ENCODE assay signal across 13 mouse cellular contexts in genomic region chr16:88657426-88657825, GRCm38 (mm10). TPM values are rescaled to one million over a fixed set of nuclear protein-coding genes. Genes with fewer than 3 reads are reported as not detected.
DNase-seq lines count a peak whose midpoint lies in the region; ATAC-seq and TF ChIP-seq lines count a peak whose summit lies in the region.
"Had no signal": no experiment of that assay in that cellular context is flagged by ENCODE, and none has a peak within 500 bp of the region (broad histone marks: within the 10 kb centered on the region; RNA-seq: fewer than 3 reads in every experiment).

No protein-coding gene starts in this region.

- TF ChIP-seq CTCF in heart, postnatal 0 days (IDR thresholded peaks at IDR 0.05; ENCODE audit: low read depth), result peak; percentile 56
- TF ChIP-seq CTCF in brain, embryonic 14.5 days (IDR thresholded peaks at IDR 0.05; ENCODE audit: borderline replicate concordance, extremely low read depth, insufficient read depth, insufficient read length), result peak; percentile 28; the same call in 1 of the 2 replicates

- no peak for TF ChIP-seq EP300 in heart, postnatal 0 days (IDR thresholded peaks at IDR 0.05; ENCODE audit: low read depth)

- H3K9me3 ChIP-seq in heart, postnatal 0 days (replicated peaks; ENCODE audit: control insufficient read depth, low read length), result no peaks in the 10 kb centered on the region
- H3K9me3 ChIP-seq in midbrain, embryonic 12.5 days, result no peaks in the 10 kb centered on the region
- H3K9me3 ChIP-seq in midbrain, embryonic 11.5 days (ENCODE audit: control insufficient read depth, low read length), result no peaks in the 10 kb centered on the region
- H3K9me3 ChIP-seq: limb, embryonic 13.5 days; neural tube, embryonic 12.5 days had no signal

- no peaks in the 10 kb centered on the region for H3K36me3 ChIP-seq in heart, postnatal 0 days (replicated peaks; ENCODE audit: control insufficient read depth, insufficient read depth, low read length)
- no peaks in the 10 kb centered on the region for H3K36me3 ChIP-seq in midbrain, embryonic 12.5 days
- H3K36me3 ChIP-seq in midbrain, embryonic 11.5 days (ENCODE audit: control insufficient read depth, insufficient read depth, low read length), result no peaks in the 10 kb centered on the region
- H3K36me3 ChIP-seq: limb, embryonic 13.5 days; neural tube, embryonic 12.5 days had no signal

- H3K9ac ChIP-seq in heart, postnatal 0 days (replicated peaks; ENCODE audit: low read depth, low read length), result no peak overlapping the region
- H3K9ac ChIP-seq in midbrain, embryonic 12.5 days (replicated peaks), result no peak overlapping the region
- no peak overlapping the region for H3K9ac ChIP-seq in midbrain, embryonic 11.5 days (ENCODE audit: low read length)
- H3K9ac ChIP-seq: limb, embryonic 13.5 days; neural tube, embryonic 12.5 days had no signal

- ATAC-seq in heart, postnatal 0 days (ENCODE audit: insufficient read depth, low read depth), result peak; percentile 24; the same call in 1 of the 2 replicates
- ATAC-seq in midbrain, embryonic 12.5 days (ENCODE audit: low FRiP score, low read depth), result peak; percentile 41; the same call in 1 of the 2 replicates
- ATAC-seq in midbrain, embryonic 11.5 days (ENCODE audit: low FRiP score), result no peak
- ATAC-seq in megakaryocyte-erythroid progenitor cell, adult 5-6 weeks (replicated peaks; ENCODE audit: low FRiP score, low TSS enrichment, poor library complexity, severe bottlenecking), result no peak
- ATAC-seq in erythroid progenitor cell, adult 5-6 weeks (replicated peaks; ENCODE audit: low FRiP score, poor library complexity, severe bottlenecking), result no peak

- TF ChIP-seq POLR2A in brain, embryonic 14.5 days (IDR thresholded peaks at IDR 0.05; ENCODE audit: borderline replicate concordance, extremely low read depth, insufficient read depth, insufficient read length, poor library complexity, severe bottlenecking), result no peak

- no peak overlapping the region for H3K27ac ChIP-seq in heart, postnatal 0 days (ENCODE audit: low read depth)
- H3K27ac ChIP-seq in midbrain, embryonic 12.5 days (replicated peaks), result no peak overlapping the region
- H3K27ac ChIP-seq in midbrain, embryonic 11.5 days (ENCODE audit: low read depth, low read length), result no peak overlapping the region
- H3K27ac ChIP-seq: limb, embryonic 13.5 days; neural tube, embryonic 12.5 days had no signal

- intact Hi-C loops in heart, postnatal 14 days (cut with DNase I), result no loop called here

- no peaks in the 10 kb centered on the region for H3K27me3 ChIP-seq in heart, postnatal 0 days (ENCODE audit: control insufficient read depth, insufficient read depth, low read length)
- no peaks in the 10 kb centered on the region for H3K27me3 ChIP-seq in midbrain, embryonic 12.5 days
- no peaks in the 10 kb centered on the region for H3K27me3 ChIP-seq in midbrain, embryonic 11.5 days (ENCODE audit: control insufficient read depth, insufficient read depth, low read length)
- H3K27me3 ChIP-seq: limb, embryonic 13.5 days; neural tube, embryonic 12.5 days had no signal

- no peak overlapping the region for H3K4me2 ChIP-seq in heart, postnatal 0 days (ENCODE audit: low read depth, low read length)
- no peak overlapping the region for H3K4me2 ChIP-seq in midbrain, embryonic 12.5 days (replicated peaks)
- H3K4me2 ChIP-seq in midbrain, embryonic 11.5 days, result no peak overlapping the region
- H3K4me2 ChIP-seq: limb, embryonic 13.5 days; neural tube, embryonic 12.5 days had no signal

- no peak overlapping the region for H3K4me3 ChIP-seq in heart, postnatal 0 days (ENCODE audit: low read depth, low read length)
- H3K4me3 ChIP-seq in midbrain, embryonic 12.5 days, result no peak overlapping the region
- H3K4me3 ChIP-seq in midbrain, embryonic 11.5 days (ENCODE audit: low read depth, low read length), result no peak overlapping the region
- H3K4me3 ChIP-seq: limb, embryonic 13.5 days; neural tube, embryonic 12.5 days had no signal

- DNase-seq in heart, postnatal 0 days (ENCODE audit: low spot score), result no peak
- no peak for DNase-seq in heart, postnatal 14 days
- no peak for DNase-seq in midbrain, embryonic 11.5 days (ENCODE audit: low spot score, missing footprints)
- peak; percentile 63 for DNase-seq in brain, embryonic 14.5 days (ENCODE audit: low read depth)
- peak; percentile 10 for DNase-seq in kidney, postnatal 14 days

- WGBS in heart, postnatal 0 days, result 47% methylated on average over 1 of the region's 1 CpGs
- WGBS in midbrain, embryonic 12.5 days, result 66% methylated on average over 1 of the region's 1 CpGs
- WGBS in midbrain, embryonic 11.5 days, result 85% methylated on average over 1 of the region's 1 CpGs

- H3K4me1 ChIP-seq in heart, postnatal 0 days (ENCODE audit: control insufficient read depth, insufficient read depth), result no peaks in the 10 kb centered on the region
- H3K4me1 ChIP-seq in midbrain, embryonic 12.5 days, result no peaks in the 10 kb centered on the region
- H3K4me1 ChIP-seq in midbrain, embryonic 11.5 days (ENCODE audit: control insufficient read depth, insufficient read depth, low read length), result no peaks in the 10 kb centered on the region
- H3K4me1 ChIP-seq: limb, embryonic 13.5 days; neural tube, embryonic 12.5 days had no signal

RNA-seq across cellular contexts. Expression of gene Krtap26-1, which starts 9.8 kb away (rescaled TPM):
- total RNA-seq in heart, postnatal 0 days (2014; rRNA removed; ENCODE audit: low replicate concordance), result not detected in 2 replicates
- polyA plus RNA-seq in heart, postnatal 0 days (2015; fragmentation: Nextera tagmentation; extraction: Ambion mirVana), result not detected in 2 replicates
- total RNA-seq in heart, postnatal 14 days (2021), result not detected
- polyA plus RNA-seq in midbrain, embryonic 12.5 days (2016; fragmentation: Nextera tagmentation; extraction: Ambion mirVana), result not detected in 2 replicates
- polyA plus RNA-seq in midbrain, embryonic 11.5 days (2014; fragmentation: Nextera tagmentation; extraction: Ambion mirVana), result not detected in 2 replicates
- not detected in 2 replicates for polyA plus RNA-seq in brain, embryonic 14.5 days (2012; rRNA removed)
- not detected in 2 replicates for total RNA-seq in megakaryocyte-erythroid progenitor cell, adult 5-6 weeks (2014; fragmentation: Nextera tagmentation)
- total RNA-seq in megakaryocyte-erythroid progenitor cell, adult 5-6 weeks (2017), result not detected in 2 replicates
- total RNA-seq in erythroid progenitor cell, adult 5-6 weeks (2015; ENCODE audit: low replicate concordance), result not detected in 2 replicates
- total RNA-seq in erythroid progenitor cell, adult 5-6 weeks (2017; ENCODE audit: low replicate concordance), result not detected in 2 replicates
- total RNA-seq: gastrocnemius, adult 8-10 months had no signal
- polyA plus RNA-seq: intestine, embryonic 14.5 days; limb, embryonic 13.5 days; neural tube, embryonic 12.5 days; stomach, embryonic 16.5 days had no signal

RNA-seq across cellular contexts. Expression of gene Krtap27-1, which starts 14.0 kb away (rescaled TPM):
- not detected in 2 replicates for total RNA-seq in heart, postnatal 0 days (2014; rRNA removed; ENCODE audit: low replicate concordance)
- polyA plus RNA-seq in heart, postnatal 0 days (2015; fragmentation: Nextera tagmentation; extraction: Ambion mirVana), result not detected in 2 replicates
- total RNA-seq in heart, postnatal 14 days (2021), result not detected
- not detected in 2 replicates for polyA plus RNA-seq in midbrain, embryonic 12.5 days (2016; fragmentation: Nextera tagmentation; extraction: Ambion mirVana)
- polyA plus RNA-seq in midbrain, embryonic 11.5 days (2014; fragmentation: Nextera tagmentation; extraction: Ambion mirVana), result not detected in 2 replicates
- not detected in 2 replicates for polyA plus RNA-seq in brain, embryonic 14.5 days (2012; rRNA removed)
- not detected in 2 replicates for total RNA-seq in megakaryocyte-erythroid progenitor cell, adult 5-6 weeks (2014; fragmentation: Nextera tagmentation)
- total RNA-seq in megakaryocyte-erythroid progenitor cell, adult 5-6 weeks (2017), result not detected in 2 replicates
- not detected in 2 replicates for total RNA-seq in erythroid progenitor cell, adult 5-6 weeks (2015; ENCODE audit: low replicate concordance)
- not detected in 2 replicates for total RNA-seq in erythroid progenitor cell, adult 5-6 weeks (2017; ENCODE audit: low replicate concordance)
- total RNA-seq: gastrocnemius, adult 8-10 months had no signal
- polyA plus RNA-seq: intestine, embryonic 14.5 days; limb, embryonic 13.5 days; neural tube, embryonic 12.5 days; stomach, embryonic 16.5 days had no signal

RNA-seq across cellular contexts. Expression of gene 2310079G19Rik, which starts 30.0 kb away (rescaled TPM):
- not detected in 2 replicates for total RNA-seq in heart, postnatal 0 days (2014; rRNA removed; ENCODE audit: low replicate concordance)
- polyA plus RNA-seq in heart, postnatal 0 days (2015; fragmentation: Nextera tagmentation; extraction: Ambion mirVana), result not detected in 2 replicates
- total RNA-seq in heart, postnatal 14 days (2021), result not detected
- polyA plus RNA-seq in midbrain, embryonic 12.5 days (2016; fragmentation: Nextera tagmentation; extraction: Ambion mirVana), result not detected in 2 replicates
- polyA plus RNA-seq in midbrain, embryonic 11.5 days (2014; fragmentation: Nextera tagmentation; extraction: Ambion mirVana), result not detected in 2 replicates
- not detected in 2 replicates for polyA plus RNA-seq in brain, embryonic 14.5 days (2012; rRNA removed)
- not detected in 2 replicates for total RNA-seq in megakaryocyte-erythroid progenitor cell, adult 5-6 weeks (2014; fragmentation: Nextera tagmentation)
- total RNA-seq in megakaryocyte-erythroid progenitor cell, adult 5-6 weeks (2017), result not detected in 2 replicates
- total RNA-seq in erythroid progenitor cell, adult 5-6 weeks (2015; ENCODE audit: low replicate concordance), result not detected in 2 replicates
- total RNA-seq in erythroid progenitor cell, adult 5-6 weeks (2017; ENCODE audit: low replicate concordance), result not detected in 2 replicates
- polyA plus RNA-seq: intestine, embryonic 14.5 days; limb, embryonic 13.5 days; neural tube, embryonic 12.5 days; stomach, embryonic 16.5 days had no signal

RNA-seq across cellular contexts. Expression of gene Krtap24-1, which starts 45.3 kb away (rescaled TPM):
- total RNA-seq in heart, postnatal 0 days (2014; rRNA removed; ENCODE audit: low replicate concordance), result not detected in 2 replicates
- not detected in 2 replicates for polyA plus RNA-seq in heart, postnatal 0 days (2015; fragmentation: Nextera tagmentation; extraction: Ambion mirVana)
- total RNA-seq in heart, postnatal 14 days (2021), result not detected
- not detected in 2 replicates for polyA plus RNA-seq in midbrain, embryonic 12.5 days (2016; fragmentation: Nextera tagmentation; extraction: Ambion mirVana)
- not detected in 2 replicates for polyA plus RNA-seq in midbrain, embryonic 11.5 days (2014; fragmentation: Nextera tagmentation; extraction: Ambion mirVana)
- polyA plus RNA-seq in brain, embryonic 14.5 days (2012; rRNA removed), result not detected in 2 replicates
- not detected in 2 replicates for total RNA-seq in megakaryocyte-erythroid progenitor cell, adult 5-6 weeks (2014; fragmentation: Nextera tagmentation)
- not detected in 2 replicates for total RNA-seq in megakaryocyte-erythroid progenitor cell, adult 5-6 weeks (2017)
- total RNA-seq in erythroid progenitor cell, adult 5-6 weeks (2015; ENCODE audit: low replicate concordance), result not detected in 2 replicates
- total RNA-seq in erythroid progenitor cell, adult 5-6 weeks (2017; ENCODE audit: low replicate concordance), result not detected in 2 replicates
- total RNA-seq: gastrocnemius, adult 8-10 months had no signal
- polyA plus RNA-seq: intestine, embryonic 14.5 days; limb, embryonic 13.5 days; neural tube, embryonic 12.5 days; stomach, embryonic 16.5 days had no signal

RNA-seq across cellular contexts. Expression of gene 2310061N02Rik, which starts 50.3 kb away (rescaled TPM):
- not detected in 2 replicates for total RNA-seq in heart, postnatal 0 days (2014; rRNA removed; ENCODE audit: low replicate concordance)
- not detected in 2 replicates for polyA plus RNA-seq in heart, postnatal 0 days (2015; fragmentation: Nextera tagmentation; extraction: Ambion mirVana)
- not detected for total RNA-seq in heart, postnatal 14 days (2021)
- polyA plus RNA-seq in midbrain, embryonic 12.5 days (2016; fragmentation: Nextera tagmentation; extraction: Ambion mirVana), result not detected in 2 replicates
- polyA plus RNA-seq in midbrain, embryonic 11.5 days (2014; fragmentation: Nextera tagmentation; extraction: Ambion mirVana), result not detected in 2 replicates
- polyA plus RNA-seq in brain, embryonic 14.5 days (2012; rRNA removed), result not detected in 2 replicates
- not detected in 2 replicates for total RNA-seq in megakaryocyte-erythroid progenitor cell, adult 5-6 weeks (2014; fragmentation: Nextera tagmentation)
- not detected in 2 replicates for total RNA-seq in megakaryocyte-erythroid progenitor cell, adult 5-6 weeks (2017)
- not detected in 2 replicates for total RNA-seq in erythroid progenitor cell, adult 5-6 weeks (2015; ENCODE audit: low replicate concordance)
- not detected in 2 replicates for total RNA-seq in erythroid progenitor cell, adult 5-6 weeks (2017; ENCODE audit: low replicate concordance)
- total RNA-seq: gastrocnemius, adult 8-10 months had no signal
- polyA plus RNA-seq: intestine, embryonic 14.5 days; limb, embryonic 13.5 days; neural tube, embryonic 12.5 days; stomach, embryonic 16.5 days had no signal

Comparison
In these comparisons a context has a peak if more than half of its experiments do, and no peak if none do; other contexts are left out.
1. ATAC-seq: peak in heart, postnatal 0 days (single experiment) and midbrain, embryonic 12.5 days (single experiment); none in midbrain, embryonic 11.5 days (single experiment), megakaryocyte-erythroid progenitor cell, adult 5-6 weeks (single experiment) and erythroid progenitor cell, adult 5-6 weeks (single experiment).
2. DNase-seq: peak in brain, embryonic 14.5 days (single experiment) and kidney, postnatal 14 days (single experiment); none in heart, postnatal 0 days (single experiment), heart, postnatal 14 days (0 of 2) and midbrain, embryonic 11.5 days (single experiment).